Mouse (Mus musculus) liver, embryonic 12.5 days (tissue): ENCODE data around the gene BC048671. TPM values are rescaled to one million over a fixed set of nuclear protein-coding genes. Genes with fewer than 3 reads are reported as not detected.

Experiments used
- ATAC-seq: fragments of 200-750 bp; cut with Nextera tagmentation; 2 replicates; pipeline ENCODE4 v1.8.0; 2017; ENCODE audit warnings: moderate number of reproducible peaks, mild to moderate bottlenecking, moderate library complexity
- H3K27ac ChIP-seq: fragments of 300-500 bp; sonication (generic); 2 replicates; pipeline ENCODE4 v1.5.1; 2016; ENCODE audit warnings: mild to moderate bottlenecking
- H3K27me3 ChIP-seq: fragments of 300-500 bp; sonication (generic); replicated peaks from 2 replicates; pipeline ENCODE4 v1.6.1; 2016; ENCODE audit warnings: mild to moderate bottlenecking, moderate library complexity
- H3K36me3 ChIP-seq: fragments of 300-500 bp; sonication (generic); 2 replicates; pipeline ENCODE4 v1.6.1; 2016; ENCODE audit warnings: mild to moderate bottlenecking, moderate library complexity
- H3K4me1 ChIP-seq: fragments of 300-500 bp; sonication (generic); 2 replicates; pipeline ENCODE4 v1.6.1; 2016
- H3K4me2 ChIP-seq: fragments of 300-500 bp; sonication (generic); 2 replicates; pipeline ENCODE4 v1.6.1; 2016; ENCODE audit warnings: mild to moderate bottlenecking, moderate library complexity
- H3K4me3 ChIP-seq: fragments of 300-500 bp; sonication (generic); 2 replicates; pipeline ENCODE4 v1.5.1; 2016; ENCODE audit warnings: mild to moderate bottlenecking, moderate library complexity
- H3K9ac ChIP-seq: fragments of 300-500 bp; sonication (generic); 2 replicates; pipeline ENCODE4 v1.6.1; 2016; ENCODE audit warnings: mild to moderate bottlenecking, moderate library complexity
- H3K9me3 ChIP-seq: fragments of 300-500 bp; sonication (generic); replicated peaks from 2 replicates; pipeline ENCODE4 v1.6.1; 2016; ENCODE audit warnings: mild to moderate bottlenecking, moderate library complexity
- WGBS: fragments of 180-500 bp; shearing (Covaris S2); methylation state at CpG from one replicate; pipeline ENCODE4 v1.1.7; 2016; ENCODE audit not compliant: insufficient replicate concordance; 5-methylcytosine and 5-hydroxymethylcytosine counted together
- polyA plus RNA-seq: library from polyadenylated mRNA; unstranded; fragments of >200 nt; fragmentation: Nextera tagmentation; extraction: Ambion mirVana; gene quantifications from 2 replicates; pipeline ENCODE4 v1.2.1, GENCODE M21; 2016

The BC048671 gene
- polyA plus RNA-seq, 1 experiment from 2014 or later, result not detected

- H3K9me3 ChIP-seq, result no peaks in the 10 kb centered on the region
- 0 out of 2 replicates have a peak, but pooled peaks cover 12% of the 10 kb centered on the region for H3K4me1 ChIP-seq
- H3K27me3 ChIP-seq, result 0 out of 2 replicates have a peak, but pooled peaks cover 7% of the 10 kb centered on the region
- H3K4me2 ChIP-seq, result peak overlapping the region; percentile 54
- WGBS, result 41% methylated on average over 3 of the region's 3 CpGs
- H3K4me3 ChIP-seq, result peak overlapping the region; percentile 39
- ATAC-seq, result peak; percentile 42
- H3K27ac ChIP-seq, result peak overlapping the region; percentile 36; the same call in 1 of the 2 replicates
- H3K36me3 ChIP-seq, result no peaks in the 10 kb centered on the region
- H3K9ac ChIP-seq, result 0 out of 2 replicates have a peak overlapping the region, but pooled peaks have one; percentile 12
These were observed 23.4 kb downstream of the BC048671 start for GRCm38 (mm10) chr6:90324463-90324862.

GRCm38 (mm10) chr6:90324991-90325390 is 24.0 kb downstream of the BC048671 start, which contains the start of gene Chst13:
TSS of gene Chst13 (minus strand) at chr6:90325185.
- 6% methylated on average over 22 of the region's 22 CpGs for WGBS
- peak within 1 kb of the TSS; percentile 36; the same call in 1 of the 2 replicates for H3K27ac ChIP-seq
- no peaks in the 10 kb centered on the region for H3K36me3 ChIP-seq

GRCm38 (mm10) chr6:90327670-90328069 is 26.7 kb downstream of the BC048671 start:
- 0 out of 2 replicates have a peak, but pooled peaks cover 7% of the 10 kb centered on the region for H3K27me3 ChIP-seq
- H3K4me3 ChIP-seq, result no peak overlapping the region
- no peak overlapping the region for H3K4me2 ChIP-seq
- no peaks in the 10 kb centered on the region for H3K4me1 ChIP-seq
- H3K9ac ChIP-seq, result no peak overlapping the region
- H3K36me3 ChIP-seq, result no peaks in the 10 kb centered on the region
- H3K27ac ChIP-seq, result no peak overlapping the region
- ATAC-seq, result no peak
- no peaks in the 10 kb centered on the region for H3K9me3 ChIP-seq
- 17% methylated on average over 6 of the region's 6 CpGs for WGBS

More at GRCm38 (mm10) chr6:90324991-90325390, 24.0 kb downstream of the BC048671 start, which contains the start of gene Chst13:
- Histone ChIP-seq H3K9ac (0 out of 2 replicates have a peak within 1 kb of the TSS, but pooled peaks have one; percentile 12), H3K4me3 (peak within 1 kb of the TSS; percentile 39), H3K4me1 (0 out of 2 replicates have a peak, but pooled peaks cover 8% of the 10 kb centered on the region), H3K27me3 (0 out of 2 replicates have a peak, but pooled peaks cover 7% of the 10 kb centered on the region), H3K9me3 (no peaks in the 10 kb centered on the region), H3K4me2 (peak within 1 kb of the TSS; percentile 54)
- peak; percentile 41; the same call in 1 of the 2 replicates for ATAC-seq

GRCm38 (mm10) chr6:90329953-90330352 is 28.9 kb downstream of the BC048671 start:
- Histone ChIP-seq H3K4me3 (no peak overlapping the region), H3K9me3 (no peaks in the 10 kb centered on the region), H3K9ac (no peak overlapping the region), H3K4me1 (no peaks in the 10 kb centered on the region), H3K27me3 (0 out of 2 replicates have a peak, but pooled peaks cover 5% of the 10 kb centered on the region), H3K27ac (no peak overlapping the region), H3K4me2 (no peak overlapping the region), H3K36me3 (no peaks in the 10 kb centered on the region)
- no peak for ATAC-seq
- WGBS, result 48% methylated on average over 1 of the region's 1 CpGs

- no peaks in the 10 kb centered on the region for H3K4me1 ChIP-seq
- H3K27ac ChIP-seq, result peak within 1 kb of the TSS; percentile 62
- H3K4me2 ChIP-seq, result peak within 1 kb of the TSS; percentile 37
- no peak within 1 kb of the TSS for H3K9ac ChIP-seq
- no peaks in the 10 kb centered on the region for H3K36me3 ChIP-seq
- WGBS, result 57% methylated on average over 7 of the region's 7 CpGs
- no peaks in the 10 kb centered on the region for H3K27me3 ChIP-seq
- H3K9me3 ChIP-seq, result no peaks in the 10 kb centered on the region
- H3K4me3 ChIP-seq, result no peak within 1 kb of the TSS
- peak; percentile 84 for ATAC-seq
These were observed 31.8 kb downstream of the BC048671 start, which contains the start of gene Uroc1 for GRCm38 (mm10) chr6:90332561-90333425. TSS of gene Uroc1 (plus strand) at chr6:90333284.

GRCm38 (mm10) chr6:90334244-90334643 is 33.2 kb downstream of the BC048671 start:
- 39% methylated on average over 3 of the region's 3 CpGs for WGBS
- H3K9me3 ChIP-seq, result no peaks in the 10 kb centered on the region
- H3K27ac ChIP-seq, result no peak overlapping the region
- no peaks in the 10 kb centered on the region for H3K27me3 ChIP-seq
- H3K4me2 ChIP-seq, result peak overlapping the region; percentile 37
- H3K4me1 ChIP-seq, result no peaks in the 10 kb centered on the region
- no peak overlapping the region for H3K4me3 ChIP-seq
- no peak overlapping the region for H3K9ac ChIP-seq
- H3K36me3 ChIP-seq, result no peaks in the 10 kb centered on the region
- ATAC-seq, result no peak

- Histone ChIP-seq H3K9me3 (no peaks in the 10 kb centered on the region), H3K27ac (no peak overlapping the region), H3K4me2 (no peak overlapping the region), H3K9ac (no peak overlapping the region), H3K27me3 (0 out of 2 replicates have a peak, but pooled peaks cover 2% of the 10 kb centered on the region), H3K36me3 (no peaks in the 10 kb centered on the region), H3K4me3 (no peak overlapping the region), H3K4me1 (no peaks in the 10 kb centered on the region)
- no peak for ATAC-seq
- 75% methylated on average over 2 of the region's 2 CpGs for WGBS
These were observed 41.3 kb downstream of the BC048671 start for GRCm38 (mm10) chr6:90342343-90342742.

GRCm38 (mm10) chr6:90347183-90347582 is 46.2 kb downstream of the BC048671 start:
- ATAC-seq, result no peak
- Histone ChIP-seq H3K27ac (no peak overlapping the region), H3K4me2 (no peak overlapping the region), H3K9ac (no peak overlapping the region), H3K27me3 (0 out of 2 replicates have a peak, but pooled peaks cover 2% of the 10 kb centered on the region), H3K9me3 (no peaks in the 10 kb centered on the region), H3K4me3 (no peak overlapping the region), H3K36me3 (no peaks in the 10 kb centered on the region), H3K4me1 (no peaks in the 10 kb centered on the region)
- 43% methylated on average over 4 of the region's 4 CpGs for WGBS

- WGBS, result 58% methylated on average over 4 of the region's 4 CpGs
- H3K9ac ChIP-seq, result no peak overlapping the region
- H3K27me3 ChIP-seq, result peaks cover 7% of the 10 kb centered on the region; the same call in 1 of the 2 replicates
- H3K4me1 ChIP-seq, result no peaks in the 10 kb centered on the region
- no peak overlapping the region for H3K27ac ChIP-seq
- H3K36me3 ChIP-seq, result no peaks in the 10 kb centered on the region
- no peak for ATAC-seq
- no peak overlapping the region for H3K4me3 ChIP-seq
- no peaks in the 10 kb centered on the region for H3K9me3 ChIP-seq
- no peak overlapping the region for H3K4me2 ChIP-seq
These were observed 47.5 kb downstream of the BC048671 start for GRCm38 (mm10) chr6:90348500-90348899.

- Histone ChIP-seq H3K4me2 (no peak overlapping the region), H3K9me3 (no peaks in the 10 kb centered on the region), H3K27me3 (peaks cover 4% of the 10 kb centered on the region; the same call in 1 of the 2 replicates), H3K36me3 (no peaks in the 10 kb centered on the region), H3K4me1 (no peaks in the 10 kb centered on the region), H3K9ac (no peak overlapping the region), H3K27ac (no peak overlapping the region), H3K4me3 (no peak overlapping the region)
- no peak for ATAC-seq
- 62% methylated on average over 2 of the region's 2 CpGs for WGBS
These were observed 49.0 kb downstream of the BC048671 start for GRCm38 (mm10) chr6:90350011-90350410.
